Mouse (Mus musculus): ENCODE measurements around the gene Prpf40b. TPM values are rescaled to one million over a fixed set of nuclear protein-coding genes. Genes with fewer than 3 reads are reported as not detected.
A peak's percentile ranks its signal among the peaks of the same experiment; 100 is the strongest.

Prpf40b gene
- total and polyA plus RNA-seq, 2 experiments = 7.9 to 27.9 TPM

DNA sequence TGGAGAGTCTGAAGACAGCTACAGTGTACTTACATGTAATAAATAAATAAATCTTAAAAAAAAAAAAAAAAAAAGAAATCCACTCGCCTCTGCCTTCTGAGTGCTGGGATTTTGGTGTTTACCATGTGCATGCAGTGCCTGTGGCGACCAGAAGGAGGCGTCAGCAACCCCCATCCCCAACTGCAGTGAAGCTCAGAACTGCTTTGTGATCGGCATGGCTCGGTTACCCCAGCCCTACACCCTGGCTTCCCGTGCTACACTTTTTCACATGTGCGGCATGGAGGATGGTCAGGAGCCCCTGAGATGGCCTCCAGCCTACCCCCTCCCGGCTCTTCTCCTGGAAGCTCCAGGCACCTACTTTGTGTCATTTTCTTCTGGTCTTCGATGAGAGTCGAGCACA, 11.4 kb upstream of the Prpf40b start:
- Histone ChIP-seq H3K79me2 (ENCODE audit: control insufficient read depth, insufficient read depth, low read length) (no peaks in the 10 kb centered on the region), H3K36me3 (ENCODE audit: control insufficient read depth, insufficient read depth, low read length) (no peaks in the 10 kb centered on the region), H3K4me3 (ENCODE audit: insufficient read depth, low read depth, low read length) (no peak overlapping the region), H3K27ac (replicated peaks; ENCODE audit: insufficient read depth, low read depth, low read length) (no peak overlapping the region), H3K4me1 (ENCODE audit: control insufficient read depth, insufficient read depth, low read length) (0 out of 2 replicates have a peak, but pooled peaks cover 1% of the 10 kb centered on the region), H3K27me3 (ENCODE audit: control insufficient read depth, insufficient read depth, low read length) (no peaks in the 10 kb centered on the region), H3K9ac (ENCODE audit: low read depth, low read length) (no peak overlapping the region)
- TF ChIP-seq CTCF (IDR thresholded peaks at IDR 0.05; ENCODE audit: low read depth, low read length) (peak; percentile 65), POLR2A (IDR thresholded peaks at IDR 0.05; ENCODE audit: extremely low read depth, insufficient read depth, low read length) (no peak)
- WGBS = 67% methylated on average over 10 of the region's 10 CpGs
- DNase-seq (ENCODE audit: extremely low read depth, low read depth, low spot score) = no peak

DNA sequence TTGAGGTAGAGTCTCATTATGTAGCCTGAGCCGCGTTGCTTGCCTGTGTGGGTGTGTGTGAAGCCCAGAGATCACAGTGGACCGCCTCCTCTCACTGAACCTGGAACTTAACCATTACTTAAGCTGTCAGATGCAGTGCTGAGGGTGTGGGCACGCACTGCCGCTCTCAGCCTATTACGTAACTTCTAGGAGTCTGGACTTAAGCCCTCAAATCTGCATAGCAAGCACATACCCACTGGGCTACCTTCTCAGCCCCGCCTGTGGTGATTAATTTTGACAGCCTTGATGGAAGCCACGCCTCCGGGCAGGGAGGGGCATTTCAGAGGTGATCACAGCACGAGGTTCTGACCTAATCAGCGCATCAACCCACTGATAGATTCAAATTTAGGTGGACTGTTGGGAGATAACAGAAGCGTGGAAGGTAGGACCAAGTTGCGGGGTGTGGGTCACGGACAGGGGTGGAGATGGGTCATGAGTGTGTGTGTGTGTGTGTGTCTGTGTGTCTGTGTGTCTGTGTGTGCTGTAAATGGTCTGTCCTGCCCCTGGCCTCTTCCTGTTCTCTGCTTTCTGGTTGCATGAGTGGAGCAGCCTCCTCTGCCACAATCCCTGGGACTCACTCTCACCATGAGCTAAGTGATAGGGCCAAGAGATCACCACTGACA, 10.2 kb upstream of the Prpf40b start:
- 33% methylated on average over 14 of the region's 14 CpGs for WGBS
- H3K79me2 ChIP-seq (ENCODE audit: control insufficient read depth, insufficient read depth, low read length) = no peaks in the 10 kb centered on the region
- DNase-seq (ENCODE audit: extremely low read depth, low read depth, low spot score) = peak; percentile 73

DNA sequence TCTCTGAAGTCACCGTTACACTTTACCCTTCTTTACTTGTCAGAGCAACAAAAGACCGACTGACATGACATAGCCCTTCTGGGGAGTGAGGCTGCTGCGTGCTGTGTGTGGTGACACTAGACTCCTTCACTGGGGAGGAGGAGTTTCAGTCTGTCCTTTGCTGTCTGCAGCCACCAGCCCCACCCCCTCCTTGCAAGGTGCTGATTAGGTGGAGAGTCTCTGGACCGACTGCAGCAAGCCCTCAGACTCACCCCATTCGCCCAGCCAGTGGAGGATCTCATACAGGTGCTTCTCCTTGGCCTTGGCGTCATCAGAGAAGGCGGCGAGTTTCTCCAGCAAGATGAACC, 9.7 kb upstream of the Prpf40b start:
- Histone ChIP-seq H3K79me2 (ENCODE audit: control insufficient read depth, insufficient read depth, low read length) (no peaks in the 10 kb centered on the region), H3K36me3 (ENCODE audit: control insufficient read depth, insufficient read depth, low read length) (no peaks in the 10 kb centered on the region), H3K9ac (ENCODE audit: low read depth, low read length) (no peak overlapping the region), H3K27me3 (ENCODE audit: control insufficient read depth, insufficient read depth, low read length) (no peaks in the 10 kb centered on the region), H3K4me3 (ENCODE audit: insufficient read depth, low read depth, low read length) (no peak overlapping the region), H3K4me1 (ENCODE audit: control insufficient read depth, insufficient read depth, low read length) (0 out of 2 replicates have a peak, but pooled peaks cover 1% of the 10 kb centered on the region), H3K27ac (replicated peaks; ENCODE audit: insufficient read depth, low read depth, low read length) (no peak overlapping the region)
- WGBS = 73% methylated on average over 8 of the region's 8 CpGs
- TF ChIP-seq POLR2A (IDR thresholded peaks at IDR 0.05; ENCODE audit: extremely low read depth, insufficient read depth, low read length) = no peak
- TF ChIP-seq CTCF (IDR thresholded peaks at IDR 0.05; ENCODE audit: low read depth, low read length) = no peak
- no peak for DNase-seq (ENCODE audit: extremely low read depth, low read depth, low spot score)

More for the DNA sequence above, 10.2 kb upstream of the Prpf40b start:
- 0 out of 2 replicates have a peak, but pooled peaks cover 1% of the 10 kb centered on the region for H3K4me1 ChIP-seq (ENCODE audit: control insufficient read depth, insufficient read depth, low read length)
- H3K36me3 ChIP-seq (ENCODE audit: control insufficient read depth, insufficient read depth, low read length) = no peaks in the 10 kb centered on the region
- H3K4me3 ChIP-seq (ENCODE audit: insufficient read depth, low read depth, low read length) = no peak overlapping the region
- no peaks in the 10 kb centered on the region for H3K27me3 ChIP-seq (ENCODE audit: control insufficient read depth, insufficient read depth, low read length)
- no peak overlapping the region for H3K27ac ChIP-seq (replicated peaks; ENCODE audit: insufficient read depth, low read depth, low read length)
- TF ChIP-seq POLR2A (IDR thresholded peaks at IDR 0.05; ENCODE audit: extremely low read depth, insufficient read depth, low read length) = no peak
- no peak for TF ChIP-seq CTCF (IDR thresholded peaks at IDR 0.05; ENCODE audit: low read depth, low read length)
- no peak overlapping the region for H3K9ac ChIP-seq (ENCODE audit: low read depth, low read length)

DNA sequence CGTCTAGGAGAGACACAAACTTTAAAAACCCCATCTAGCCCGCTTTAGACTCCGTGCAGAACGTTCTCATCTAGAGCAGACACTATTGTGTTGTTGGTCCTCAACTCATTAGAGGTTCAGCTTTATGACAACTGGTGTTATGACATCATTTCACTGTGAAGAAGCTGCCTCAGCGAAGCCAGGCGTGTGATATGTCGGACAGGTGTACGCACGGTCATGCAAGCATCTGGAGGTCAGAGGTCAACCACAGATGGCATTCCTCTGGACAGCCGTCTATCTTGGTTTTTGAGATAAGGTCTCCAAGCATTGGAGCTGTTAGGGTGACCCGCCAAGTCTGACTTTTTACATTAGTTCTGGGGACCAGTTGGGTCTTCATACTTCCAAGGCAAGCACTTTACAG, 4.3 kb upstream of the Prpf40b start:
- WGBS = 93% methylated on average over 11 of the region's 11 CpGs
- Histone ChIP-seq H3K27ac (replicated peaks; ENCODE audit: insufficient read depth, low read depth, low read length) (no peak overlapping the region), H3K36me3 (ENCODE audit: control insufficient read depth, insufficient read depth, low read length) (no peaks in the 10 kb centered on the region), H3K4me1 (ENCODE audit: control insufficient read depth, insufficient read depth, low read length) (0 out of 2 replicates have a peak, but pooled peaks cover 3% of the 10 kb centered on the region), H3K4me3 (ENCODE audit: insufficient read depth, low read depth, low read length) (no peak overlapping the region), H3K27me3 (ENCODE audit: control insufficient read depth, insufficient read depth, low read length) (no peaks in the 10 kb centered on the region), H3K79me2 (ENCODE audit: control insufficient read depth, insufficient read depth, low read length) (no peaks in the 10 kb centered on the region), H3K9ac (ENCODE audit: low read depth, low read length) (no peak overlapping the region)
- TF ChIP-seq POLR2A (IDR thresholded peaks at IDR 0.05; ENCODE audit: extremely low read depth, insufficient read depth, low read length) = no peak
- TF ChIP-seq CTCF (IDR thresholded peaks at IDR 0.05; ENCODE audit: low read depth, low read length) = no peak
- no peak for DNase-seq (ENCODE audit: extremely low read depth, low read depth, low spot score)

DNA sequence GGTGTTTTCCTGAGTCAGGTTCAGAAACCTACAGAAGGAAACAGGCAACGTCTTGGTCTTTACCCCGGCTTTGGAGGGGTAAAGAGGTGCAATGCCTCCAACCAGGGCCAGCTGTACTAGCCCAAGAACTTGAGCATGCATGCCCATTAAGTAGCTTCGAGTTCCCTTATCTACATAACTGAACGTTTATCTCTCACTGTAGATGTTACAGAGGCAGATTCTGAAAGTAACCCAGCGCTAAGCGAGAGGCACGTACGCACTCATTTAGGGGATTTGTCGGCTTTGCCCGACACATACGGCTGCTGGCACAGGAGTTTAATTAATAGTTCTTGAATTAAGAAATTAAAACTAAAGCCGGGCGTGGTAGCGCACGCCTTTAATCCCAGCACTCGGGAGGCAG, 600 bp upstream of the Prpf40b start:
- H3K9ac ChIP-seq (ENCODE audit: low read depth, low read length) = peak overlapping the region; percentile 30; the same call in 1 of the 2 replicates
- H3K79me2 ChIP-seq (ENCODE audit: control insufficient read depth, insufficient read depth, low read length) = no peaks in the 10 kb centered on the region
- H3K27ac ChIP-seq (replicated peaks; ENCODE audit: insufficient read depth, low read depth, low read length) = no peak overlapping the region
- no peak for TF ChIP-seq POLR2A (IDR thresholded peaks at IDR 0.05; ENCODE audit: extremely low read depth, insufficient read depth, low read length)
- no peak for TF ChIP-seq CTCF (IDR thresholded peaks at IDR 0.05; ENCODE audit: low read depth, low read length)
- 14% methylated on average over 16 of the region's 16 CpGs for WGBS
- H3K4me1 ChIP-seq (ENCODE audit: control insufficient read depth, insufficient read depth, low read length) = peaks cover 7% of the 10 kb centered on the region; the same call in 1 of the 2 replicates
- DNase-seq (ENCODE audit: extremely low read depth, low read depth, low spot score) = no peak
- H3K4me3 ChIP-seq (ENCODE audit: insufficient read depth, low read depth, low read length) = peak overlapping the region; percentile 90
- H3K36me3 ChIP-seq (ENCODE audit: control insufficient read depth, insufficient read depth, low read length) = no peaks in the 10 kb centered on the region
- no peaks in the 10 kb centered on the region for H3K27me3 ChIP-seq (ENCODE audit: control insufficient read depth, insufficient read depth, low read length)

DNA sequence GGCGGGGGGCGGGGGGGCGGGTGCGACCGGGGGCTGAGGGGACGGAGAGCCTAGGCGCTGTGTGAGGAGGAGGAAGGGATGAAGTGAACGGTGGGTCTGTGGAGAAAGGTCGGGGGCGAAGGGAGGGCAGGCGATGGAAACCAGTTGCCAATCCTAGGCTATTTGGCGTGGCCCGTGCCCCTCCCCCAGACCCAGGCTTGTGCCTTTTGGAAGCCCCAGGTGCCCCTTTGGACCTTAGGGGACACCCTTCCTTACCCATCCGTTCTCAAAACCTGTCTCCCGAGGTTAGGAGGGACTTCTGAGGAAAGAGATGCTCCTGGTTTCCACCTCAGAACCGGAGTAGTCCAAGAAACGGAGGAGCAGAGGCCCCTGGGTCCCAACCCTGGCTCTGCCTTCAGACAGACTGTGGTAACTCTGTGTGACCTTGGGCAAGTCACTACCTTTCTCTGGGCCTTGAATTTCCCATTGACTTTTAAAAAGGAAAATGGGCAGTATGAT, 646 bp downstream of the Prpf40b start, which contains the start of gene Fam186b:
Gene Fam186b, minus strand, starts transcription at position 405 of the 498 bp plus-strand sequence.
- no peak for DNase-seq (ENCODE audit: extremely low read depth, low read depth, low spot score)
- Histone ChIP-seq H3K27me3 (ENCODE audit: control insufficient read depth, insufficient read depth, low read length) (no peaks in the 10 kb centered on the region), H3K79me2 (ENCODE audit: control insufficient read depth, insufficient read depth, low read length) (no peaks in the 10 kb centered on the region), H3K36me3 (ENCODE audit: control insufficient read depth, insufficient read depth, low read length) (no peaks in the 10 kb centered on the region), H3K4me3 (ENCODE audit: insufficient read depth, low read depth, low read length) (peak within 1 kb of the TSS; percentile 90), H3K27ac (replicated peaks; ENCODE audit: insufficient read depth, low read depth, low read length) (no peak within 1 kb of the TSS; the same call in 1 of the 2 replicates), H3K9ac (ENCODE audit: low read depth, low read length) (peak within 1 kb of the TSS; percentile 84), H3K4me1 (ENCODE audit: control insufficient read depth, insufficient read depth, low read length) (peaks cover 7% of the 10 kb centered on the region; the same call in 1 of the 2 replicates)
- TF ChIP-seq POLR2A (IDR thresholded peaks at IDR 0.05; ENCODE audit: extremely low read depth, insufficient read depth, low read length) = no peak
- no peak for TF ChIP-seq CTCF (IDR thresholded peaks at IDR 0.05; ENCODE audit: low read depth, low read length)
- WGBS = 2% methylated on average over 11 of the region's 17 CpGs

Measured in liver, adult 2 months (tissue).